Mouse (Mus musculus) liver, adult (tissue): ENCODE data around the gene Sufu.

ENCODE experiments used
- GATA4 ChIP-seq: IDR thresholded peaks from 2 replicates; pipeline ENCODE4 v1.6.1; 2014; ENCODE audit warnings: mild to moderate bottlenecking, low read length; ENCODE audit not compliant: insufficient replicate concordance

Gene Sufu

DNA sequence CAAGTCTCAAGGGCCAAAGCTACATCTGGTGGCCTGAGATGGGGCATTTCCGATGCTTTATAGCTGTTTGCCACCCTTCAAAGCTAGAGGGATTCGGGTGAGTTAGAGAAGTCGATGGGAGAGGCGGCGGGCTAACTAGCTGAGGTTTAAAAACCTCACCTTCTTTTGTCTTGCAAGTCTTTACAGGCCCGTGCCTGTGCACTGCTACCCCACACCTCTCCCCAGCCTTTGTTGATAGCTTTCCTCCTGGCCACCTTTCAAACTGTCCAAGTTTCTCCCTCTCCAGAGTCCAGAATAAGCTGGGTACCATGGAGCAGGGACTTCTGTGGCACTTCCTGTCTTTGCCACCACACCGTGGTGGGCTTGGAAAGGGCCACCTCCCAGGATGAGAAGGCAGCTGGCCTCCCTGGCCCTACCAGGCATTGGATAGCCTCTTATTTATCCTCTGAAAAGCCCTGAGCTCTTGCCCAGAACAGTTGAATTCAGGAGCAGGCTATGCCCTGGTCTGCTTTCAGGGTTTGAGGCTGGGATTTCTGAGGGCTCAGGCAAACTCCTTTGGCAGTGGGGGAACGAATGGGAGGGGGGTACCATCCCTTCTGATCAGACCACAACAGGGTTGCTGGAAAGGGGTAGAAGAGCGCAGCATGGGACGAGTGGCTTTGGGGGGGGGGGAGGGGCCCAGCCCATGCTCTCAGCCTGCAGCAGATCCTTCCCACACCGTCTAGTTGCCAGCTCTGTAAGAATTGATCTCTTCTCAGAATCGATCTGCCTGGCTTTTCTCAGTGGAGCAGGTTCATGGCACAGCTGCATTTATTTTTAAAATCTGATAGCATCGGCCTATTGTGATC lies 133.1 kb downstream of the Sufu start:
- TF ChIP-seq GATA4 = no peak

- no peak for TF ChIP-seq GATA4
These were observed 133.8 kb downstream of the Sufu start for GRCm38 (mm10) chr19:46530449-46530990.

- no peak for TF ChIP-seq GATA4
These were observed 134.7 kb downstream of the Sufu start for GRCm38 (mm10) chr19:46531071-46532030.

- no peak for TF ChIP-seq GATA4
These were observed 135.5 kb downstream of the Sufu start for GRCm38 (mm10) chr19:46532031-46532688.

DNA sequence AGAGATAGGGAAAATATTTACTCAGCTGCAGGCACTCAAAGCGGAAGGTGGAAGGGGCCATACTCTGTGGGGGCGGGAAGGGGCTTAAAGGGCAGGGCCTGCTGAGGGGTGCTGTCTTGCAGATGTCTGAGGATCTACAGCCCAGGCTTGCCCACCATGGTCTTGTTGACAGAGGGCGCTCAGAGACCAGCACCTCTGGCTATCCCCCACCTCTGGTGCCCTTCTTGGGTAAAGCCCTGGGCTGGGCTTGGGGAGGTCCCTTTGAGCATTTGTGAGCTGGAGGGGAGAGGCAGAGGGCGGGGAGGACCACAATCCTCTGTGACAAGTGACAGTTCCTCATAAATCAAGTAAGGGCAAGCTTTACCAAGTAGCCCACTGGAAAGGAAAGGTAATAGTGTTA lies 136.4 kb downstream of the Sufu start:
- TF ChIP-seq GATA4 = no peak

DNA sequence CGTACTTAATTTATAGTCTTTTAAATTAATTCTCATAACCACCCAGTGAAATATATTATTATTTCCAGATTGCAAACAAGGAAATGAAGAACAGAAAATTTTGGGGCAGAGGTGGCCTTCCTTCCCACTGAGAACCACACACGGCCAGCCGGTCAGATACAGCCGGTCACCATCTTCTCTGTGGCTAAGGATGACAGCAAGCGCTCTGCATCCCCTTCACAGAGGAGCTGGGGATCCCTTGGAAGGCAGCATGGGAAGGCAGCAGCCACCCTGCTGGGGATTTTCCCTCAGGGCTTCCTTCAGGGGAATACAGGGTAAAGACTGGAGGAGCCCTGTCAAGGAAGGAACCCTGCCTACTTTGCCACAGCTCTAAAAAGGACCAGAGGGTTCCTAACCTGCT lies 136.8 kb downstream of the Sufu start:
- TF ChIP-seq GATA4 = no peak

- no peak for TF ChIP-seq GATA4
These were observed 137.9 kb downstream of the Sufu start for GRCm38 (mm10) chr19:46534542-46535098.

DNA sequence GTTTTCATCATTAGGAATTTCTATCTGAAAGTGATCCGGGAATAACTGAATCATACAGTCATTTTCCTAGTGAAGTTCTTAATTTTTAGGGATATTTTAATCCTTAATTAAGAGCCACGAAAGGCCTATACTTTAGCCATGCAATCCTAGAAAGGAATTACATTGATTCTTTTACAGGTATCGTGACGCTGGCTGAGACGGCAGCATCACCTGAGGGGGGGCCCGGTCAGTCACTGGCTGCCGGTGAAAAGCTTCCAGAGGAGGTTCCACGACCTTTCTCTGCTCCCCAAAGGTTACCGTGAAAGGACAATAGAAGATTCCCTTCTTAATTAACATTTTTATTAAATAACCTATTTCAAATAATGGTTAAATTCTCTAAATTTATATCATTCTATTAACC lies 140.7 kb downstream of the Sufu start:
- no peak for TF ChIP-seq GATA4

DNA sequence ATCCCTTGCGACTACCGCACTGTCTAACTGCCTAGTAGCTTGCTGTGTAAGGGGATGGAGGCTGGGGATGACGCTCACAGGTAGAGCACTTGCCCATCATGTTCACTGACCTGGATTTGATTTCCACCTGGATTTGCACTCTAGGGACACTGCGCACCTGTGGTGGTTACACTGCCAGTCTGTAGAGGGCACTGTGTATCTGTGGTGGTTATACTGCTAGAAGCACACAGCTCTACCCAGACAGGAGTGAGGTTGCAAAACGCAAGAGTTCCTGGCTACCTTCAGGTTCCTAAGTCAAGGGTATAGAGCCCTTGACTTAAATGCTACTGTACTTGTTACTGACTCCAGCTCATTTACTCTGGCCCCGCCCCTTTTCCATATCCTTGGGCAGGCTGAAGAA lies 141.5 kb downstream of the Sufu start:
- no peak for TF ChIP-seq GATA4
